Mouse (Mus musculus): Measurements from ENCODE around the gene Ube4b. TPM values are rescaled to one million over a fixed set of nuclear protein-coding genes. Genes with fewer than 3 reads are reported as not detected.
A peak's percentile ranks its signal among the peaks of the same experiment; 100 is the strongest.
"Not testable (repeated sequence)": the region's sequence is repeated elsewhere in the genome, so short reads cannot be mapped to it uniquely, and the experiment has no call there.

Ube4b gene
- polyA plus RNA-seq, 1 experiment from 2014 or later, result 40.0 TPM

DNA sequence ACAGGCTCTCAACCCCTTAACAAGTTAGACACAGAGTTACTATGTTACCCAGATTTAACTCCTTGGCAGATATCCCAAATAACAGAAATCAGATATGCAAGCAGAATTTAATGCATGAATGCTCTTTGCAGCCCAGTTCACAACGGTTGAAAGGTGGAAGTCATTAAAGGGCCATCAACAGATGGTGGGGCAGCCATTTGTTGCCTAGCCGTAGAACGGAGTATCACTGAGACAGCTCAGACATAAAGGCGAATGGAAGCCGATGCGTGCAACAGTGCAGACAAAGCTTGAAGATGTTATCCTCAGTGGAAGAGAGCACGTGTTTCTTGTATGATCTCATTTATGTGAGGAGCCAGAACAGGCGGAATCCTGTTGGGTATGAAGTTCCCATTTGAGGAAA lies 14.0 kb upstream of the Ube4b start:
- H3K4me3 ChIP-seq (ENCODE audit: low read depth, low read length), result no peak overlapping the region
- 67% methylated on average over 8 of the region's 8 CpGs for WGBS
- H3K9me3 ChIP-seq (ENCODE audit: low read depth, low read length), result no peaks in the 10 kb centered on the region
- DNase-seq (no peak), ATAC-seq (ENCODE audit: insufficient read depth) (no peak)
- H3K27me3 ChIP-seq (ENCODE audit: insufficient read depth, low read length), result no peaks in the 10 kb centered on the region
- no peak overlapping the region for H3K27ac ChIP-seq (ENCODE audit: low read depth)
- TF ChIP-seq CTCF (IDR thresholded peaks at IDR 0.05; ENCODE audit: low read depth), result no peak
- no peak overlapping the region for H3K9ac ChIP-seq
- no peaks in the 10 kb centered on the region for H3K36me3 ChIP-seq (ENCODE audit: insufficient read depth)
- 0 out of 2 replicates have a peak, but pooled peaks cover 2% of the 10 kb centered on the region for H3K4me1 ChIP-seq (ENCODE audit: insufficient read depth)
- no peak overlapping the region for H3K4me2 ChIP-seq

DNA sequence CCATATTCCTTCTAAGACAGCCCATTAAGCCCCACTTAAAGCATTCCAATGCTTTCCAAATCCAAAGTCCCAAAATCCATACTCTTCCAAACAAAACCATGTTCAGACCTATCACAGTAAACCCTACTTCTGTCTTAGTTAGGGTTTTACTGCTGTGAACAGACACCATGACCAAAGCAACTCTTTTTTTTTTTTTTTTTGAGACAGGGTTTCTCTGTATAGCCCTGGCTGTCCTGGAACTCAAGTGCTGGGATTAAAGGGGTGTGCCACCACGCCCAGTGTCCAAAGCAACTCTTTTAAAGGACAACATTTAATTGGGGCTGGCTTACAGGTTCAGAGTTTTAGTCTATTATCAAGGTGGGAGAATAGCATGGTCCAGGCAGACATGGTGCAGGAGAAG lies 5.3 kb upstream of the Ube4b start:
- H3K9me3 ChIP-seq (ENCODE audit: low read depth, low read length); H3K4me3 ChIP-seq (ENCODE audit: low read depth, low read length); H3K27me3 ChIP-seq (ENCODE audit: insufficient read depth, low read length); H3K4me1 ChIP-seq (ENCODE audit: insufficient read depth); ATAC-seq (ENCODE audit: insufficient read depth); DNase-seq; H3K27ac ChIP-seq (ENCODE audit: low read depth); H3K9ac ChIP-seq; H3K4me2 ChIP-seq; H3K36me3 ChIP-seq (ENCODE audit: insufficient read depth): not testable (repeated sequence)
- 82% methylated on average over 1 of the region's 1 CpGs for WGBS

DNA sequence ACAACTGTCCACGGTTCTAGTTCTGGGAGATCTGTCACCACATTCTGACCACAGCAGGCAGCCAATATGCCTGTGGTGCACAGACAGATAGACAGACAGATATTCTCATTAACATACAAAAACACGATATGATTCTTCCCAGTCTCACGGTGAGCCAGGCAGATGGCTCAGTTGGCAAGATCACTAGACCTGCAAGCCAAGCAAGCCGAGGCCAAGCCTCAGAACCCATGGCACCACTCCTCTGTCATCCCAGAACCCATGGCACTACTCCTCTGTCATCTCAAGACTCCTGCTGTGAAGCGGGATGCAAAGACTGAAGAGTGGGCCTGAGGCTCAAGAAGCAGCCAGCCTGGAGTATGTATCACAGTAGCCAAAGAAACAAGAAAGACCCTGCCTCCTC lies 3.0 kb upstream of the Ube4b start:
- 78% methylated on average over 5 of the region's 5 CpGs for whole genome bisulfite sequencing
- no peaks in the 10 kb centered on the region for H3K4me1 ChIP-seq (ENCODE audit: insufficient read depth)
- no peak overlapping the region for H3K4me2 ChIP-seq
- ATAC-seq (ENCODE audit: insufficient read depth) (no peak), DNase-seq (no peak)
- H3K27ac ChIP-seq (ENCODE audit: low read depth), result no peak overlapping the region
- H3K4me3 ChIP-seq (ENCODE audit: low read depth, low read length), result no peak overlapping the region
- no peaks in the 10 kb centered on the region for H3K36me3 ChIP-seq (ENCODE audit: insufficient read depth)
- no peak for TF ChIP-seq CTCF (IDR thresholded peaks at IDR 0.05; ENCODE audit: low read depth)
- no peak overlapping the region for H3K9ac ChIP-seq
- H3K9me3 ChIP-seq (ENCODE audit: low read depth, low read length), result no peaks in the 10 kb centered on the region
- no peaks in the 10 kb centered on the region for H3K27me3 ChIP-seq (ENCODE audit: insufficient read depth, low read length)

DNA sequence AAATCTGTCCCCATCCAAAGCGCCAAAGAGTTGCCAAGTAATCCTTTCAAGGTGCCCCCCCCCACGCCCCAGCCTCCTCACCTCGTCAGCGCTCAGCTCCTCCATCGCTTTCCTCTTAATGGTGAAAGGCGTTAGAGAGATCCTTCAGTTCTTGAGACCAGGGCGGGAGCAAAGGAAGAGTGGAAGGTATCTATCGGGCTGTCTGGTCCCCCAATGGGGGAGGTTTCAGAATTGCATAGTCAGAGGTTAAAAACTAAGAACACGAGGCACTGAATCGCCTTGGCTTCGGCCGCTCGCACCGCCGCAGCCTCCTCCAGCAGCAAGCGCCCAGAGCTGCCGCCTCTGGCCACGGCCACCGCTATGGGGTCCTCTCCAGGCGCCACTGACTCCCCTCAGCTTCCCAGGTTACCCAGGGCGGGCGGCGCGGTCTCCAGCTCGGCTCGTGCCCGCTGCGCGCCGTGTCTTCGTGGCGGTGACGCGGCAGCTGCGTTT lies 702 bp downstream of the Ube4b start:
- Histone ChIP-seq H3K36me3 (ENCODE audit: insufficient read depth) (0 out of 2 replicates have a peak, but pooled peaks cover 4% of the 10 kb centered on the region), H3K4me1 (ENCODE audit: insufficient read depth) (no peaks in the 10 kb centered on the region), H3K9me3 (ENCODE audit: low read depth, low read length) (no peaks in the 10 kb centered on the region), H3K4me2 (peak overlapping the region; percentile 66), H3K27me3 (ENCODE audit: insufficient read depth, low read length) (no peaks in the 10 kb centered on the region), H3K4me3 (ENCODE audit: low read depth, low read length) (peak overlapping the region; percentile 98), H3K9ac (peak overlapping the region; percentile 94), H3K27ac (ENCODE audit: low read depth) (peak overlapping the region; percentile 98)
- peak; percentile 75 for ATAC-seq (ENCODE audit: insufficient read depth)
- no peak for TF ChIP-seq CTCF (IDR thresholded peaks at IDR 0.05; ENCODE audit: low read depth)
- DNase-seq, result no peak
- WGBS, result under 1% methylated on average over 35 of the region's 35 CpGs

DNA sequence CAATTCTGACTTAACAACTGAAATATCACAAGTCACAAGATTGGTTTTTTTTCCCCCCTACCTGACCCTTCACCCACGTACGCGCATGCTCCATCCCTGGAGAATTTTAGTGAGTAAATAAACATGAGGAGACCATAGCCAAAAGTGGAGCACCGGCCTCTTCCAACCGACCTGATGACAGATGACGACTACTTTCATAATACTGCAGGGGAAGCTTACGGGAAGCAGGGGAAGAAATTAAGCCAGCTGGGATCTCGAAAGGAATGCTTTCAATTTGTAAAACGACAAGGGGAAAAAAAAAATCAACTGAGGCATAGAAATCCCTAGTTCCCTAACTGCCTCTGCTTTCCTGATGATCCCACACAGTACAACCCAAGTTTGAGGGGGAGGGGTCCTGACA lies 1.8 kb downstream of the Ube4b start:
- peak; percentile 30 for DNase-seq

DNA sequence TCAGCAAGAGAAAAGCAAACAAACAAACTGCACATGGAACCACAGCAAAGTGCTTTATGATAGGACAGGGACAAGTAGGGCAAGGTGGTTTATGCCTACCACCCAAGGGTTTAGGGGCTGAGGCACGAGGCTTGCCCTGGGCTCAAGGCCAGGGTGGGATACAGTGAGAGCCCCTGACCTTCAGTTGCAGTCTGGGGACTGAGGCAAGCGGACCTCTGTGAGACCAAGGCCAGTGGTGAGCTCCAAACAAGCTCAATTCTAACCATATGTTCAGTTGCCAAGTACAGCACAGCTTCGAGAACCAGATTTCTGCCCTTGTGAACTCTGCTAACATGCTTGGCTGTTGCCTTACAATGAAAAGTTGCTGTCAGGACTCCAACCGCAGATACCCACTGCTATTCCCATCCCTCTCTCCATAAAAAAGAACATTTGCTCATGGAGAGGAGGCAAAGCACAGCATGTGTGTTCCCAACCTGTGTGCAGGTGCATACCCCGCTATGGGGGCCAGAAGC lies 8.6 kb downstream of the Ube4b start:
- no peak overlapping the region for H3K4me2 ChIP-seq
- H3K36me3 ChIP-seq (ENCODE audit: insufficient read depth), result 0 out of 2 replicates have a peak, but pooled peaks cover 4% of the 10 kb centered on the region
- H3K9me3 ChIP-seq (ENCODE audit: low read depth, low read length), result no peaks in the 10 kb centered on the region
- no peak overlapping the region for H3K27ac ChIP-seq (ENCODE audit: low read depth)
- no peak for ATAC-seq (ENCODE audit: insufficient read depth)
- no peak for DNase-seq
- 71% methylated on average over 5 of the region's 5 CpGs for WGBS
- no peak overlapping the region for H3K4me3 ChIP-seq (ENCODE audit: low read depth, low read length)
- H3K4me1 ChIP-seq (ENCODE audit: insufficient read depth), result 0 out of 2 replicates have a peak, but pooled peaks cover 4% of the 10 kb centered on the region
- no peak for TF ChIP-seq CTCF (IDR thresholded peaks at IDR 0.05; ENCODE audit: low read depth)
- no peaks in the 10 kb centered on the region for H3K27me3 ChIP-seq (ENCODE audit: insufficient read depth, low read length)
- no peak overlapping the region for H3K9ac ChIP-seq

More for the DNA sequence above, 1.8 kb downstream of the Ube4b start:
- H3K27ac ChIP-seq (ENCODE audit: low read depth), result no peak overlapping the region
- TF ChIP-seq CTCF (IDR thresholded peaks at IDR 0.05; ENCODE audit: low read depth), result no peak
- no peaks in the 10 kb centered on the region for H3K27me3 ChIP-seq (ENCODE audit: insufficient read depth, low read length)
- H3K4me2 ChIP-seq, result peak overlapping the region; percentile 66
- H3K36me3 ChIP-seq (ENCODE audit: insufficient read depth), result 0 out of 2 replicates have a peak, but pooled peaks cover 4% of the 10 kb centered on the region
- ATAC-seq (ENCODE audit: insufficient read depth), result no peak
- peak overlapping the region; percentile 98 for H3K4me3 ChIP-seq (ENCODE audit: low read depth, low read length)
- 1% methylated on average over 9 of the region's 9 CpGs for WGBS
- H3K9me3 ChIP-seq (ENCODE audit: low read depth, low read length), result no peaks in the 10 kb centered on the region
- no peaks in the 10 kb centered on the region for H3K4me1 ChIP-seq (ENCODE audit: insufficient read depth)
- H3K9ac ChIP-seq, result peak overlapping the region; percentile 94

DNA sequence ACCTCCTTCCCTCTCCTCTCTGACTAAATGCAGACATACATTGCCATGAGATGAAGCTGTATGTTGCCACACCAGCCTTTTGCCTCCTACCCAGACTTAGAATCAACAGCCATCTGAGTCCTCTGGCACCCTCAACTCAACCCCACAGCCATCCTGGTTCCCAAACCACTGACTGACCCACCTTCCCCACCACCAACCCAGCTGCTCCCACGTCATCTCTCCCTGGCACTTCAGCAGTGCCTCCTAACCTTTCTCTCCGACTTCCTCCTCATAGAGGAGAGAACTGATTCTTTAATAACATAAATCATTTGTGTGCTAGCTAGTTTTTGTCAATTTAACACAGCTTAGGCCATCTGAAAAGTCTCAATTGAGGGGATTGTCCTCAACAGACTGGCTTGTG lies 9.6 kb downstream of the Ube4b start:
- Histone ChIP-seq H3K27me3 (ENCODE audit: insufficient read depth, low read length) (no peaks in the 10 kb centered on the region), H3K36me3 (ENCODE audit: insufficient read depth) (peaks cover 8% of the 10 kb centered on the region; the same call in 1 of the 2 replicates), H3K4me1 (ENCODE audit: insufficient read depth) (0 out of 2 replicates have a peak, but pooled peaks cover 4% of the 10 kb centered on the region), H3K27ac (ENCODE audit: low read depth) (no peak overlapping the region), H3K9me3 (ENCODE audit: low read depth, low read length) (no peaks in the 10 kb centered on the region), H3K4me2 (no peak overlapping the region), H3K9ac (no peak overlapping the region), H3K4me3 (ENCODE audit: low read depth, low read length) (no peak overlapping the region)
- no peak for DNase-seq
- TF ChIP-seq CTCF (IDR thresholded peaks at IDR 0.05; ENCODE audit: low read depth), result no peak
- no peak for ATAC-seq (ENCODE audit: insufficient read depth)
- 55% methylated on average over 2 of the region's 2 CpGs for WGBS

Data from lung, embryonic 14.5 days (tissue).